22 mouse cellular contexts compared by ENCODE assay signal in the genomic region with DNA sequence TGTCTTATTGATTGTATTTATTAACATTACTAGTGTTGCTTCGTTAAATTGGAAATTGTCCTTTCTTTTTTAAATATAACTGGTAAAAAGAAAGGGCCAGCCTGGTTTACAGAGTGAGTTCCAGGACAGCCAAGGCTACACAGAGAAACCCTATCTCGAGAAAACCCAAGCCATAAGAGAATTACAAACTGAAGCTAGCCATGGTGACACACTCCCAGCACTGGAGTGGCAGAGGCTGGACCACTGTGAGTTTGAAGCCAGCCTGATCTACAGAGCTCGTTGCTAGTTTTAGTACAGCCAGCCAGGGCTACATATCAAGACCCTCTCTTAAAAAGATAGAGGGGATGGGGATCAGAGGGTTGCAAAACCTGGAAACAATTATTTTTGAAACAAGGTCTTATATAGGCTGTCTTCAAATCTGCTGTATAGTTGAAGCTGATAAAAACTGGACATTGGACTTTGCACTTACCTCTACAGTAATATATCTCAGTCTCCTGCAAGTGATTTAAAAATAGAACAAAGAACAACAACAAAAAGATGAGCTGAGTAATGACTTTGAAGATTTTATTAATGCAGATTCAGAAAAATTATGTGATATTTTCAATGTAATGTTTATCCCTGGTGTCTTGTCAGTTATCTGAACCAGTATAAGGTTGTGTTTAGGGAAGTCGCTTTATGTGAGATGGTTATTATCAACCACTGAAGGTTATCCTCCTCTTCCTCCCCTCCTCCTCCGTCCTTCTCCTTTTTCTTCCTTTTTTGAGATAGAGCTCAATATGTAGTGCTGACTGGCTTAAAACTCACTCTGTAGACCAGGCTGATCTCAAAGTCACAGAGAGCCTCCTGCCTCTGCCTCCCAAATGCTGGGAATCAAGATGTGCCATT.
"Had no signal": no experiment of that assay in that cellular context is flagged by ENCODE, and none has a peak within 500 bp of the region (broad histone marks: within the 10 kb centered on the region; RNA-seq: fewer than 3 reads in every experiment).

No protein-coding gene starts in this region.

- H3K9ac ChIP-seq: heart, embryonic 12.5 days; hindbrain, embryonic 13.5 days; hindbrain, embryonic 15.5 days; limb, embryonic 12.5 days; liver, embryonic 13.5 days had no signal

- H3K4me3 ChIP-seq: gastrocnemius, adult 2 months; heart, embryonic 10.5 days; heart, embryonic 12.5 days; hindbrain, embryonic 13.5 days; hindbrain, embryonic 15.5 days; layer of hippocampus, adult 2 months; left cerebral cortex, adult 2 months; limb, embryonic 10.5 days; limb, embryonic 12.5 days; liver, embryonic 13.5 days had no signal

- ATAC-seq: hindbrain, postnatal 0 days had no signal

- H3K4me1 ChIP-seq: heart, embryonic 10.5 days; heart, embryonic 12.5 days; hindbrain, embryonic 13.5 days; hindbrain, embryonic 15.5 days; limb, embryonic 10.5 days; limb, embryonic 12.5 days had no signal

- H3K9me3 ChIP-seq: heart, embryonic 10.5 days; heart, embryonic 12.5 days; hindbrain, embryonic 13.5 days; hindbrain, embryonic 15.5 days; limb, embryonic 10.5 days; limb, embryonic 12.5 days; liver, embryonic 13.5 days had no signal

- H3K27me3 ChIP-seq: heart, embryonic 12.5 days; hindbrain, embryonic 13.5 days; hindbrain, embryonic 15.5 days; limb, embryonic 12.5 days; liver, embryonic 13.5 days had no signal

- DNase-seq: gastrocnemius, adult 2 months; gastrocnemius, postnatal 10 days; gastrocnemius, postnatal 25 days; heart, adult 18-20 months; heart, postnatal 10 days; heart, postnatal 36 days; kidney, adult 18-20 months; kidney, adult 8-10 months; kidney, postnatal 10 days; kidney, postnatal 25 days; kidney, postnatal 4 days; liver; liver, embryonic 13.5 days had no signal

- H3K4me2 ChIP-seq: heart, embryonic 12.5 days; hindbrain, embryonic 13.5 days; hindbrain, embryonic 15.5 days; limb, embryonic 12.5 days; liver, embryonic 13.5 days had no signal

- H3K27ac ChIP-seq: gastrocnemius, adult 2 months; heart, embryonic 10.5 days; hindbrain, embryonic 13.5 days; hindbrain, embryonic 15.5 days; hindbrain, postnatal 0 days; layer of hippocampus, adult 2 months; left cerebral cortex, adult 2 months; limb, embryonic 10.5 days; limb, embryonic 12.5 days; liver, embryonic 13.5 days had no signal
